Mouse (Mus musculus): ENCODE measurements around the gene Ntrk2. TPM values are rescaled to one million over a fixed set of nuclear protein-coding genes. Genes with fewer than 3 reads are reported as not detected.

Gene Ntrk2
- polyA plus RNA-seq (2017; shearing (Covaris generic)), result not detected

- ATAC-seq, result no peak
Measured at GRCm38 (mm10) chr13:58806397-58806892, at the start of gene Ntrk2. Ntrk2 (plus strand) TSS chr13:58806569.

- no peak for ATAC-seq
Measured at GRCm38 (mm10) chr13:58761003-58761630, 45.3 kb upstream of the Ntrk2 start.

- ATAC-seq, result no peak
Measured at GRCm38 (mm10) chr13:58768258-58768657, 38.1 kb upstream of the Ntrk2 start.

GRCm38 (mm10) chr13:58769438-58769837, 36.9 kb upstream of the Ntrk2 start:
- ATAC-seq, result no peak

GRCm38 (mm10) chr13:58779261-58779660, 27.1 kb upstream of the Ntrk2 start:
- no peak for ATAC-seq

GRCm38 (mm10) chr13:58786476-58786875, 19.9 kb upstream of the Ntrk2 start:
- no peak for ATAC-seq

GRCm38 (mm10) chr13:58790741-58791140, 15.6 kb upstream of the Ntrk2 start:
- no peak for ATAC-seq

- ATAC-seq, result no peak
Measured at GRCm38 (mm10) chr13:58797386-58797785, 9.0 kb upstream of the Ntrk2 start.

- ATAC-seq, result no peak
Measured at GRCm38 (mm10) chr13:58801291-58801690, 5.1 kb upstream of the Ntrk2 start.

GRCm38 (mm10) chr13:58803882-58804281, 2.5 kb upstream of the Ntrk2 start:
- ATAC-seq, result no peak

- no peak for ATAC-seq
Measured at GRCm38 (mm10) chr13:58805833-58806232, 536 bp upstream of the Ntrk2 start.

GRCm38 (mm10) chr13:58806896-58807628, 693 bp downstream of the Ntrk2 start:
- ATAC-seq, result no peak

GRCm38 (mm10) chr13:58807629-58808363, 1.4 kb downstream of the Ntrk2 start:
- no peak for ATAC-seq

GRCm38 (mm10) chr13:58808381-58808821, 2.0 kb downstream of the Ntrk2 start:
- no peak for ATAC-seq

- ATAC-seq, result no peak
Measured at GRCm38 (mm10) chr13:58809930-58810329, 3.6 kb downstream of the Ntrk2 start.

GRCm38 (mm10) chr13:58824752-58825151, 18.4 kb downstream of the Ntrk2 start:
- no peak for ATAC-seq

- ATAC-seq, result no peak
Measured at GRCm38 (mm10) chr13:58826356-58827197, 20.2 kb downstream of the Ntrk2 start.

- no peak for ATAC-seq
Measured at GRCm38 (mm10) chr13:58831999-58832398, 25.6 kb downstream of the Ntrk2 start.

GRCm38 (mm10) chr13:58834726-58835125, 28.4 kb downstream of the Ntrk2 start:
- ATAC-seq, result no peak

- ATAC-seq, result no peak
Measured at GRCm38 (mm10) chr13:58836891-58837290, 30.5 kb downstream of the Ntrk2 start.

GRCm38 (mm10) chr13:58838110-58838509, 31.7 kb downstream of the Ntrk2 start:
- no peak for ATAC-seq

- no peak for ATAC-seq
Measured at GRCm38 (mm10) chr13:58840731-58841359, 34.5 kb downstream of the Ntrk2 start.

All from activated CD4-positive, CD25-positive, alpha-beta regulatory T cell, adult 4 months (primary cell).